Mouse (Mus musculus) heart, embryonic 11.5 days (tissue): ENCODE data around the gene Pecr. TPM values are rescaled to one million over a fixed set of nuclear protein-coding genes. Genes with fewer than 3 reads are reported as not detected.
"Not testable (repeated sequence)": the region's sequence is repeated elsewhere in the genome, so short reads cannot be mapped to it uniquely, and the experiment has no call there.

Source experiments
- ATAC-seq: fragments of 200-750 bp; cut with Nextera tagmentation; replicated peaks from 2 replicates; pipeline ENCODE4 v1.8.0; 2017; ENCODE audit warnings: moderate library complexity; ENCODE audit not compliant: insufficient number of reproducible peaks, low FRiP score, low TSS enrichment
- H3K27ac ChIP-seq: fragments of 300-500 bp; sonication (generic); 2 replicates; pipeline ENCODE4 v1.5.1; 2014; ENCODE audit warnings: mild to moderate bottlenecking, low read depth, low read length
- H3K27me3 ChIP-seq: fragments of 300-500 bp; sonication (generic); 2 replicates; pipeline ENCODE4 v1.6.1; 2014; ENCODE audit warnings: mild to moderate bottlenecking, low read length, mixed read lengths; ENCODE audit not compliant: control insufficient read depth, insufficient read depth
- H3K36me3 ChIP-seq: fragments of 300-500 bp; sonication (generic); 2 replicates; pipeline ENCODE4 v1.6.1; 2014; ENCODE audit warnings: mild to moderate bottlenecking, low read length, moderate library complexity, mixed read lengths; ENCODE audit not compliant: control insufficient read depth, insufficient read depth
- H3K4me1 ChIP-seq: fragments of 300-500 bp; sonication (generic); 2 replicates; pipeline ENCODE4 v1.6.1; 2014; ENCODE audit warnings: low read length; ENCODE audit not compliant: control insufficient read depth, insufficient read depth
- H3K4me2 ChIP-seq: fragments of 300-500 bp; sonication (generic); 2 replicates; pipeline ENCODE4 v1.6.1; 2014; ENCODE audit warnings: mild to moderate bottlenecking, moderate library complexity
- H3K4me3 ChIP-seq: fragments of 300-500 bp; sonication (generic); 2 replicates; pipeline ENCODE4 v1.5.1; 2014; ENCODE audit warnings: low read depth, low read length
- H3K9ac ChIP-seq: fragments of 300-500 bp; sonication (generic); 2 replicates; pipeline ENCODE4 v1.6.1; 2014; ENCODE audit warnings: mild to moderate bottlenecking, low read depth, low read length, moderate library complexity
- H3K9me3 ChIP-seq: fragments of 300-500 bp; sonication (generic); replicated peaks from 2 replicates; pipeline ENCODE4 v1.6.1; 2016; ENCODE audit warnings: low read length; ENCODE audit not compliant: control insufficient read depth
- WGBS: fragments of 180-500 bp; shearing (Covaris S2); extraction: QIAGEN DNeasy Blood & Tissue Kit; methylation state at CpG from one replicate; pipeline ENCODE4 v1.1.7; 2014; ENCODE audit not compliant: insufficient replicate concordance; 5-methylcytosine and 5-hydroxymethylcytosine counted together
- polyA plus RNA-seq: library from polyadenylated mRNA; unstranded; fragments of >200 nt; fragmentation: Nextera tagmentation; extraction: Ambion mirVana; gene quantifications from 2 replicates; pipeline ENCODE4 v1.2.1, GENCODE M21; 2014

Gene Pecr
- polyA plus RNA-seq, 1 experiment from 2014 or later, result 20.2 TPM

- H3K4me2 ChIP-seq, H3K9ac ChIP-seq, H3K9me3 ChIP-seq, H3K4me1 ChIP-seq, H3K27ac ChIP-seq, H3K36me3 ChIP-seq, ATAC-seq, H3K4me3 ChIP-seq, H3K27me3 ChIP-seq: not testable (repeated sequence)
- 40% methylated on average over 9 of the region's 9 CpGs for WGBS
These were observed 35.8 kb downstream of the Pecr start for GRCm38 (mm10) chr1:72248226-72248737.

- peak overlapping the region; percentile 44 for H3K4me3 ChIP-seq
- WGBS, result 1% methylated on average over 12 of the region's 12 CpGs
- no peaks in the 10 kb centered on the region for H3K27me3 ChIP-seq
- no peaks in the 10 kb centered on the region for H3K36me3 ChIP-seq
- no peaks in the 10 kb centered on the region for H3K4me1 ChIP-seq
- peak overlapping the region; percentile 98; the same call in 1 of the 2 replicates for H3K27ac ChIP-seq
- H3K9ac ChIP-seq, result no peak overlapping the region; the same call in 1 of the 2 replicates
- no peaks in the 10 kb centered on the region for H3K9me3 ChIP-seq
- H3K4me2 ChIP-seq, result peak overlapping the region; percentile 72
- ATAC-seq, result peak; percentile 78
These were observed 39.6 kb downstream of the Pecr start for GRCm38 (mm10) chr1:72244317-72245036.

DNA sequence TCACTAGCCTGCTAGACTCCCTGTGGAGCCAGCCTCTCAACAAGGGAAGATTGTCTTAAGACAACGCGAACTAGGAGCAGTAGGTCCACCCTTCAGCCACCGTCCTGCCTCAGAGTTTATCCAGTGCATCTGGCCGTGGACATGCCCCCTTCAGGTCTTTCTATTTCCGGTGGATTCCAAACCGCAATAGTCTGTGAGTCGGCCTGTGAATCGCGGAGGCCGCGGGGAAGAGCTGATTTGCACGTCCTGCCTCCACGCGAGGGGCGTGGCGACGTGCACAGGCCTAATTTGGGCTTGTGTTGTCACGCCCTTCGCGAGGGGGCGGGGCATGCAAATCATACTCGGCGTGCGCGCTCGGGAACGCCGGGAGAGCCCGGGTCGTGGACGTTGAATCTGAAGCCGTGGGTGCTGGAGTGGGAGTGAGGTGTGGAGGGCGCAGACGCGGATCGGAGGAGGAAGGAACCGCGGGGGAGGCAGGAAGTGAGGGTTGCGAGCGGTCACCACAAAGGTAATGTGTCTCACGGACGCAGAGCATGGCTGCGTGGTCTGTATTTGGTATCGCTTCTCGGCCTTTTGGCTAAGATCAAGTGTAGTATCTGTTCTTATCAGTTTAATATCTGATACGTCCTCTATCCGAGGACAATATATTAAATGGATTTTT is 40.3 kb downstream of the Pecr start:
- peak overlapping the region; percentile 95 for H3K9ac ChIP-seq
- H3K4me1 ChIP-seq, result no peaks in the 10 kb centered on the region
- under 1% methylated on average over 45 of the region's 47 CpGs for WGBS
- peak overlapping the region; percentile 44 for H3K4me3 ChIP-seq
- no peaks in the 10 kb centered on the region for H3K9me3 ChIP-seq
- peak; percentile 94 for ATAC-seq
- H3K36me3 ChIP-seq, result no peaks in the 10 kb centered on the region
- no peaks in the 10 kb centered on the region for H3K27me3 ChIP-seq
- H3K27ac ChIP-seq, result peak overlapping the region; percentile 98
- H3K4me2 ChIP-seq, result peak overlapping the region; percentile 72

DNA sequence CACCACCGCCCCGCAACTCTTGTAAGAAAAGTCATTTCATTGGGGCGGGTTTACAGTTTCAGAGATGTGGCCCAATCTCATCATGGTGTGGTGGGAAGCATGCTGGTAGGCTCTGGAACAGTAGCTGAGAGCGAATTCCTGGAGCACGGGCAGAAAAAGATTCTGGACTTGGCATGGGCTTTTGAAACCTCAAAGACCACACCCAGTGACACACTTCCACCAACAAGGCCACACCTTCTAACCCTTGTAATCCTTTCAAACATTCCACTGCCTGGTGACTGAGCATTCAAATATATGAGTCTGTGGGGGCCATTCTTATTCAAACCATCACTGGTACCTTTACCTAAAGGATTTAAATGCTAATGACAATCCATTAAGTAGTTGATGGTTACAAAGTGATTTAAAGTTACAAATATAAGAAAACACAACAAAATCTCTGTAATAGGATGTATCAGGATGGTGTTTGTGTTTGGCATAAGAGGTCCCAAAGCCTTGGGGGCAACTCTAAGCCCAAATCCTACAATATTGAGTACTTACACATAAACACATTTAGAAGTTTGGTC is 41.5 kb downstream of the Pecr start:
- no peak for ATAC-seq
- Histone ChIP-seq H3K27me3 (no peaks in the 10 kb centered on the region), H3K4me2 (no peak overlapping the region), H3K9ac (no peak overlapping the region), H3K4me1 (no peaks in the 10 kb centered on the region), H3K4me3 (no peak overlapping the region), H3K27ac (no peak overlapping the region), H3K36me3 (no peaks in the 10 kb centered on the region), H3K9me3 (no peaks in the 10 kb centered on the region)
- 82% methylated on average over 5 of the region's 5 CpGs for WGBS

DNA sequence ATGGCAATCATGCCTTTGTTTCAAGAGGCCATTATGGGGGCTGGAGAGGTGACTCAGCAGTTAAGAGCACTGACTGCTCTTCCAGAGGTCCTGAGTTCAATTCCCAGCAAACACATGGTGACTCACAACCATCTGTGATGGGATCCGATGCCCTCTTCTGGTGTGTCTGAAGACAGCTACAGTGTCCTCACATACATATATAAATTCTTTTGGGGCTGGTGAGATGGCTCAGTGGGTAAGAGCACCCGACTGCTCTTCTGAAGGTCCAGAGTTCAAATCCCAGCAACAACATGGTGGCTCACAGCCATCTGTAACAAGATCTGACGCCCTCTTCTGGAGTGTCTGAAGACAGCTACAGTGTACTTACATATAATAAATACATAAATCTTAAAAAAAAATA is 45.0 kb downstream of the Pecr start:
- not testable (repeated sequence) for H3K4me2 ChIP-seq, H3K36me3 ChIP-seq, H3K9ac ChIP-seq, H3K4me1 ChIP-seq, H3K27ac ChIP-seq, H3K9me3 ChIP-seq, ATAC-seq, H3K27me3 ChIP-seq, H3K4me3 ChIP-seq
- 77% methylated on average over 3 of the region's 3 CpGs for whole genome bisulfite sequencing

DNA sequence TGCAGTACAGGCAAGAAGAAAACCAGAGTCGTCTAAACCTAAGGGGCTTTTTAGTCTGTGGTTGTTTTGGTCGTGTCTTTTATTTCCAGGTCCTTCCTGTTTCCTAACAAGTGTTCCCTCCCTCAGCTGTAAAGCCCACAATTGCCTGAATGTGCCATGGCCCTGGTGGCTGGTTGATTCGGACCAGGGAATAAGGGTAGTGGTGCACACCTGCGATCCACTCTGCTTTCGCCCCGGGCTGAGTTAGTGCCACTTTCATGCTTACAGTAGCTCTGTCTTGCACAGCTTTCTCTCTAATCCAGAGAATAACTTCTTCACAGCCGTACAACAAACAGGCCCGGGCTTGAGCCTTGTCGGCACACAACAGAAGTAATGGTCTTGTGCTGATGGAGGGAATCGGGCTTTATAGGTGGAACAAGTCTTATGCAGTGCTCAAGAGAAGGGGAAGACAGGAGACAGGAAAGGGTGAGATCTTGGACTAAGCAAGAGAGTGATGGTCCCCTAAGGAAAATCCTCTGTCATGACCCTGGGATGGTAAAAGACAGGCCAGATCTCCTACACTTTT is 46.0 kb downstream of the Pecr start:
- ATAC-seq, result no peak
- 59% methylated on average over 10 of the region's 10 CpGs for WGBS
- Histone ChIP-seq H3K4me3 (no peak overlapping the region), H3K9ac (no peak overlapping the region), H3K27me3 (no peaks in the 10 kb centered on the region), H3K27ac (no peak overlapping the region), H3K4me1 (no peaks in the 10 kb centered on the region), H3K9me3 (no peaks in the 10 kb centered on the region), H3K36me3 (no peaks in the 10 kb centered on the region), H3K4me2 (no peak overlapping the region)

- H3K9me3 ChIP-seq, result no peaks in the 10 kb centered on the region
- H3K27ac ChIP-seq, result no peak overlapping the region
- no peak for ATAC-seq
- peak overlapping the region; percentile 34 for H3K4me2 ChIP-seq
- no peak overlapping the region for H3K9ac ChIP-seq
- H3K27me3 ChIP-seq, result no peaks in the 10 kb centered on the region
- WGBS, result 7% methylated on average over 11 of the region's 13 CpGs
- H3K36me3 ChIP-seq, result no peaks in the 10 kb centered on the region
- H3K4me3 ChIP-seq, result no peak overlapping the region
- H3K4me1 ChIP-seq, result no peaks in the 10 kb centered on the region
These were observed 46.9 kb downstream of the Pecr start for GRCm38 (mm10) chr1:72237007-72237775.

- 0% methylated on average over 35 of the region's 50 CpGs for WGBS
- H3K4me3 ChIP-seq, result peak overlapping the region; percentile 54
- peak overlapping the region; percentile 65 for H3K4me2 ChIP-seq
- not testable (repeated sequence) for H3K4me1 ChIP-seq, H3K27me3 ChIP-seq, H3K9me3 ChIP-seq, H3K36me3 ChIP-seq
- peak overlapping the region; percentile 71 for H3K9ac ChIP-seq
- H3K27ac ChIP-seq, result peak overlapping the region; percentile 72
- peak; percentile 73 for ATAC-seq
These were observed 47.6 kb downstream of the Pecr start for GRCm38 (mm10) chr1:72236363-72237006.
